Mouse (Mus musculus) lung, postnatal 36 days (tissue): Measurements from ENCODE around the gene Adam30.
"Not testable (repeated sequence)": the region's sequence is repeated elsewhere in the genome, so short reads cannot be mapped to it uniquely, and the experiment has no call there.

Experiments used
- DNase-seq: peaks from one replicate; pipeline ENCODE4 v3.0.0; 2022; ENCODE audit warnings: mixed read lengths

Adam30 gene

DNA sequence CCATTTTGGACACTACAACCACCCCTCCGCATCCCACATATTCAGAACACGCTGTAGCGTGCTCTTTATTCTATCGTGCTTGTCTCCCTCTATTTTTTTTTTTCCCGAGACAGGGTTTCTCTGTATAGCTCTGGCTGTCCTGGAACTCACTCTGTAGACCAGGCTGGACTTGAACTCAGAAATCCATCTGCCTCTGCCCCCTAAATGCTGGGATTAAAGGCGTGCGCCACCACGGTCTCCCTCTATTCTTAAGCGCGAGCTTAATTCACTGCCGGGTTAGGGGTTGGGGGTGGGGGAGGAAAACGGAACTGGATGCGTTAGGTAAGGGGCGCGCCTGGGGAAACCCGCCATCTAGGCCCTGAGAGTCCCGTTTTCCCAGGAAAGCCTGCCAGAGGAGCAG is at the start of gene Adam30:
Gene Adam30, plus strand, starts transcription at position 301 of the 400 bp plus-strand sequence.
- no peak for DNase-seq

DNA sequence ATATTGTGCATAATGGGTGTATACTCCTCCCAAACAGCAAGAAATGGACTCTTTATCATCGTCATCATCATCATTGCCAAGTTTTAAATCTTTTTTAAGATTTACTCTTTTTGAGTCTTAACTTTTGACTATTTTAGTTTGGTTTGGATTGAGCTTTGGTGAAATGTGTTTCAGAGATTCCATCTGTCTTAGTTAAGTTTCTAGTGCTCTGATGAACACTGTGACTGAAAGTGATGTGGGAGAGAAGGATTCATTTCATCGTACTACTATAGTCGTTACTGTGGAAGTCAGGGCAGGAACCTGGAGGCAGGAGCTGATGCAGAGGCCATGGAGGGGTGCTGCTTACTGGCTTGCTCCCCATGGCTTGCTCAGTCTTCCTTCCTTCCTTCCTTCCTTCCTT is 42.2 kb upstream of the Adam30 start:
- DNase-seq: no peak

DNA sequence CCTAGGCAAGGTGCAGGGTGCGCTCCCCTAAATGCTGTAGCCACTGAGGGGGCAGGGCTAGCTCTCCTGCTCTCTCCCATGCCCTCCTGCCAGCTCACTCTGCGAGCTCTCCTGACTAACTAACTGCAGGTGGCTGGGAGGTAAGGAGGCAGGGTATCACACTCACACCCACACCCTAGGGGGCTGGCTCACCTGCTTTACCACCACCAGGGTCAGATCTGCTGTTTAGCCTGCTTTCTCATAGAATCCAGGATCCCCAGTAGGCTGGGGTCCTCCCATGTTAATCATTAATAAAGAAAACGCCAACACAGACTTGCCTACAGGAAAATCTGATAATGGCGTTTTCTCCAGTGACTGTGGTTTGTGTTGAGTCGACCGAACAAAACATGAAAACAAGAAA is 41.1 kb upstream of the Adam30 start:
- no peak for DNase-seq

DNA sequence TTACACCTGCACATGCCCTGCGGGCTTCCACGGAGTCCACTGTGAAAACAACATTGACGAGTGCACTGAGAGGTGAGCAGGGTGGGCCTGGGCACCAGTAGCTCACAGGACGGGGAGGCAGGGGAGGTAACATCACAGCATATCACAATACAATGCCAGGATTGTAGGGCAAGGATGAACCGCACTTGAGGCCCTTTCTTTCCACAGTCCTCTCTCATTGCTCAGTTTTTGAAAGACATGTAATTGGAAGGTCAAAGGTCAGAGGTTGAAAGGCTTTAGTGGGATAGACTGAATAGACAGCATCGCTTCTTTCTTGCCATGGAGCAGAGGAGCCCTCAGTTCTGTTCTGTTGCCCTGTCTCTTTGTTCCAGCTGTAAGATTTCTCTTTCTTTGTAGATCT is 39.5 kb upstream of the Adam30 start:
- DNase-seq: no peak

DNA sequence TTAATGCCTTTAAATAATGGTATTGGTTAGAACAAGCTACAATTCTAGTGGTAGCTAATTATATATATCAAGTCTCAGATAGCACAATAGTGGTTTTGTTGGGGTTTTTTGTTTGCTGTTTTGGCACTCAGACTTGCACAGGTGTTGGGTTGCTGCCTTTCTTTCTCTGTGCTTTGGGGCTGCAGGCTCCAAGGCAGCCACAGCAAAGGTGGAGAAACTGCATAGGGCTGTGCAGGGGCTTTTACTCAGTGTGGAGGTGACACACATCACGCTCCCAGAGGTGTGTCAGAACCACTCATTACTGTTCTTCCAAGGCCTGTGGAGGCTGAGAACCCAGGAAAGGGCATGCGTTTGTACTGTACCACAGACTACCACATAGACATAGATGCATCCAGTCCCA is 32.7 kb upstream of the Adam30 start:
- no peak for DNase-seq

DNA sequence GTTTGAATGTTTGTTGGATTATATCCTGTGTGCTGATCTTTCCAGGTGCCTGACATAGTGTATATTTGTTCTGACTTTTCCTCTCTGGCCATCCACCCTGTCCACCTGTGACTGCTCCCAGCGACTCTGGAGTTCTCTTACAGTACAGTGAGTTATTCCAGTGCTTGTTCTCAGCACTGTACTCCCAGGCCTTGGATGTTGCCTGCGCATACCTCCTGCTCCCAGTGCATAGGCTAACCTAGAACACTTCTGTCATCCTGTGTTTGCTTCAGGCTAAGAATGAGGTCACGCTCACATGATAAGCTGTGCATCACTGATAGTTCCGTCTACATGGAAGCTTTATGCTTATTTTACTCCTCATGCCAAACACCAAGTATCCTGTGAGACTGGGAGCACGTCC is 31.7 kb upstream of the Adam30 start:
- DNase-seq: no peak

DNA sequence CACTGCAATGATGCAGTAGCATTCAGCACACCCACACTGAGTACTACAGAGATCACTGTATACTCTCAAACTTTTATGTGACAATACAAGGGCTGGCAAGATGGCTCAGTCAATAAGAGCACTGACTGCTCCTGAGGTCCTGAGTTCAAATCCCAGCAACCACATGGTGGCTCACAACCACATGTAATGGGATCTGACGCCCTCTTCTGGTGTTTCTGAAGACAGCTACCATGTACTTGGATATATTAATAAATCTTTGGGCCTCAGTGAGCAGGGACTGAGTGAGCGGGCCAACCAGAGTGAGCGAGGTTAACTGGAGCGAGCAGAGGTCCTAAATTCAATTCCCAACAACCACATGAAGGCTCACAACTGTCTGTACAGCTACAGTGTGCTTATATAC is 28.3 kb upstream of the Adam30 start:
- not testable (repeated sequence) for DNase-seq

DNA sequence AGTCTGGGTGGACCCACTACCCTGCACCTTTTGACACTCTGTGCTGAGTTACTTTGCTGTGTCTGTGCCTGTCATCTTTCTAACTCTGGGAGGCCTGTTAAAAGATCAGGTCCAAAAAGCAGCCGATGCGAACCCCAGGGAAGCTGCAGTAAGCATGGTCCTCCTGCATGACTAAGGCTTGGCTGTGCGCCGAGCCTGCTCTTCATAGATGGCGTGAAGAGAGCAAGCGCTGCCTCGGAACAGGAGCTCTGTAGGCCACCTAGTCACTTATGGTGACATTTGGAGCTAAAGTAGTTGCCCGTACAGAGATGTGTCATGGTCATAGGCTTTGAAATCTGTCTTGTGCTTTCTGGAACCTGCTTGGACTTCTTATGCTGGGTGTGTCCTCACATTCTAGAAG is 27.8 kb upstream of the Adam30 start:
- DNase-seq: no peak

DNA sequence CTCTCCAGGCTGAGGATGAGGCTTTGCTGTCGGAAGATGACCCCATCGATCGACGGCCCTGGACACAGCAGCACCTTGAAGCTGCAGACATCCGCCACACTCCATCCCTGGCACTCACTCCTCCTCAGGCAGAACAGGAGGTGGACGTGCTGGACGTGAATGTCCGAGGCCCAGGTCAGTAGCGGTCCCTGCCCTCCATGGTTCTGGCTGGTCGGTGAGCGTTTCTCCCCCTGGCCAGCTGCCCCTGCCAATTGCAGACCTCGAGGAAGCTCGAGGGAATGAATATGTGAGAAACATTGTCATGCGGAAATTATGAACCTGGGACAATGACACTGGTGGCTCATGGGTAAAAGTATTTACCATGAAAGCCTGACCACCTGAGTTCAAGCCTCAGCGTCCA is 19.0 kb upstream of the Adam30 start:
- no peak for DNase-seq

DNA sequence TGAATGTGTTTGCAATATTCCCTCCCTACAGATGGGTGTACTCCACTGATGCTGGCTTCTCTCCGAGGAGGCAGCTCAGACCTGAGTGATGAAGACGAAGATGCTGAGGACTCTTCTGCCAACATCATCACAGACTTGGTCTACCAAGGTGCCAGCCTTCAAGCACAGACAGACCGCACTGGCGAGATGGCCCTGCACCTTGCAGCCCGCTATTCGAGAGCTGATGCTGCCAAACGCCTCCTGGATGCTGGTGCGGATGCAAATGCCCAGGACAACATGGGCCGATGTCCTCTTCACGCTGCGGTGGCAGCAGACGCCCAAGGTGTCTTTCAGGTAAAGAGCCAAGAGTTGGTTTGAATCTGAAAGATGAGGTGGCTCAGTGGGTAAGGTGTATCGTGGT is 17.6 kb upstream of the Adam30 start:
- DNase-seq: no peak

DNA sequence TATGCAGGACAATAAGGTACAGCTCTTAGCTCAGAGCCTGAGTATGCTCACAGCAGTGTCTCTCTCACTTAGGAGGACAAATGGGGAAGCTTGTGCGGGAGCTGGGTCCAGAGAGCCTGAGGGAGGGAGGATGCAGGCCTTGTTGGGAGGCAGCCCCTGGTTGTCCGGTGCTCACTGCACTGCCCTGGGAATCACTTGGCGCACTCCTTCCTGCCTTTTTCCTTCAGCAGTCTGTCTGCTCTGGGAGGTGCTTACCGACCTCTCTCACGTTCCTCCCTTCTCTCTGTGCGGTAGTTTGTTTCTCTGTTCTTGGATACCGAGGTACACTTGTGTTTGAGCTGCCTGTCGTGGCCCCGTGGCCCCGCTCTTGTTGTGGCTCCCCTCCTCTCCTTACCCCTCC is 15.2 kb upstream of the Adam30 start:
- DNase-seq: no peak

DNA sequence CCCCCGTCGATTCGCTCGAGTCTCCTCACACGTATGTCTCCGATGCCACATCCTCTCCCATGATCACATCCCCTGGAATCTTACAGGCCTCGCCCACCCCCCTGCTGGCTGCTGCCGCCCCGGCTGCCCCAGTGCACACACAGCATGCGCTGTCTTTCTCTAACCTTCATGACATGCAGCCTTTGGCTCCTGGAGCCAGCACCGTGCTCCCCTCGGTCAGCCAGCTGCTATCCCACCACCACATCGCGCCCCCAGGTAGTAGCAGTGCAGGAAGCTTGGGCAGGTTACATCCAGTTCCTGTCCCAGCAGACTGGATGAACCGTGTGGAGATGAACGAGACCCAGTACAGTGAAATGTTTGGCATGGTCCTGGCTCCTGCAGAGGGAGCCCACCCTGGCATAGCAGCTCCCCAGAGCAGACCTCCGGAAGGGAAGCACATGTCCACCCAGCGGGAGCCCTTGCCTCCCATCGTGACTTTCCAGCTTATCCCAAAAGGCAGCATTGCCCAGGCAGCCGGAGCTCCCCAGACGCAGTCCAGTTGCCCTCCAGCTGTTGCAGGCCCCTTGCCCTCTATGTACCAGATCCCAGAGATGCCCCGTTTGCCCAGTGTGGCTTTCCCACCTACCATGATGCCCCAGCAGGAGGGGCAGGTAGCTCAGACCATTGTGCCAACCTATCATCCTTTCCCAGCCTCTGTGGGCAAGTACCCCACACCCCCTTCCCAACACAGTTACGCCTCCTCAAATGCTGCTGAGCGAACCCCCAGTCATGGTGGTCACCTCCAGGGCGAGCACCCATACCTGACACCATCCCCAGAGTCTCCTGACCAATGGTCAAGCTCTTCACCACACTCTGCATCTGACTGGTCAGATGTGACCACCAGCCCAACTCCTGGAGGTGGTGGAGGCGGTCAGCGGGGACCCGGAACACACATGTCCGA is 13.7 kb upstream of the Adam30 start:
- no peak for DNase-seq

DNA sequence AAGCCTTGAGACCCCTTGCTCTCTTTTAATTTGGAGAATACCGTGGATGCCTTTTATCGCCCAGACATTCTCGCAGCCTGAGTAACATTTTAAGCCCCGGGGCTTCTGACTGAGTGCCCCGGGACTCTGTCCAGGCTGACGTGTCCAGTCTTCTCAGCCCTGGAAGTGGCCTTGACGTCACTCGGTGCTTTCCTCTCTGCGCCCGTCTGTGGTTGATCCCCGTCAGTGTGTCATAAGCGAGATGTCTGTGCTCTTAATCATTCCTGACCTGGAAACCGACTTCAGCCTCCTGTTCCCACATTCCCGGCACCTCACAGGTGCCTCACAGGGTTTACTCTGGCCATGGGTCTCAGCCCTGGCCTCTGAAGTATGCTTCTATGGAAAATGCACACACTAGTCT is 12.7 kb upstream of the Adam30 start:
- no peak for DNase-seq

DNA sequence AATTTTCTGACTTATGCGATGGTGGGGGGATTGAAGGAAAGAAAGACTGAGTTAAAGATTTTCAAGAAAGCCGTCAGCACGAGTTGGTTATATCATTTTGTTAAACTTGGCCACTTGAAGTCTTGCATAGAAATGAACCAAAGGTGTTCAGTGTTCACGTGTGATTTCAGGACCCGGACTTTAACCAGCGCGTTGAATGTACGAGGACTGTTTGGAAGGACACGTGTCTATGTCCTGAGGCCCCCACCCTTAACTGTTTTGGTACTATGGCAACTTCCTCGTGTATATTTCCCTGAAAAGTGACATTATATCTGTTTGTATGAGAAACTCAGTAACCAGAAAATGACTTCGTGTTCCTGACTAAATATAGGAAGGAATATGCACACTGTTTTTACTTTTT is 10.5 kb upstream of the Adam30 start:
- DNase-seq: no peak

DNA sequence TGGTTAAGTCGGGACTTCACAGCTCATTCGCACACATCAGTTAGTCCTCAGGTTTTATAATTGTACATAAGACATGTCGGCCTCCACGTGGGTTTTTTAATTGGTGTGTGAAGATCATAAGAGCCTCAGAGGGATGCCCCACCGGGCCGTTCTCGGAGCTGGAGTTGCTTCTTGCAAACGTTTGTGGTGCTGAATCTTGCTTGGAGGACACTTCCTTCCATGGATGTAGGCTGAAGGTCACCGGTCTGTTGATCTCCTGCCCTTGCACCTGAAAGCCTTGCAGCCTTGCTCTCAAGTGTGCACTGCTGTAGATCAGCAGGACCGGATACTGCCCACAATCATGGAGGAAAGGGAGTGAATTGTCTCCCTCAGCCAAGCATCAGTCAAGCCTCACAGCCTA is 9.4 kb upstream of the Adam30 start:
- no peak for DNase-seq

DNA sequence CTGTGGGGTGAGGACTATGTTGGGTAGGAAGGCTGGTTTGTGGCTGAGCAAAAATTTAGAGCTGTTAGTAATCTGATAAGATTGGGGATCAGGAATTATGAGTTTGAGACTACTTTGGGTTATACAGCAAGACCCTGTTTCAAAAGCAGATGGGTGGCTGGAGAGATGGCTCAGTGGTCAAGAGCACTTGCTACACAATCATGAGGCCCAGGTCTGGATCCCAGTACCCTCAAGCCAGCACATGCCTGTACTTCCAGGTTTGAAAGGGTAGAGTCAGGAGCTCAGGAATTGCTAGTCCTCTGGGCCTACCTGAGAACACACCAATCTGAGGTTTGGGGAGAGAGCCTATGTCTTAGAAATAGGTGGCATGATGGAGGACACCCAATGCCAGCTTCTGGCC is 7.0 kb upstream of the Adam30 start:
- DNase-seq: no peak

DNA sequence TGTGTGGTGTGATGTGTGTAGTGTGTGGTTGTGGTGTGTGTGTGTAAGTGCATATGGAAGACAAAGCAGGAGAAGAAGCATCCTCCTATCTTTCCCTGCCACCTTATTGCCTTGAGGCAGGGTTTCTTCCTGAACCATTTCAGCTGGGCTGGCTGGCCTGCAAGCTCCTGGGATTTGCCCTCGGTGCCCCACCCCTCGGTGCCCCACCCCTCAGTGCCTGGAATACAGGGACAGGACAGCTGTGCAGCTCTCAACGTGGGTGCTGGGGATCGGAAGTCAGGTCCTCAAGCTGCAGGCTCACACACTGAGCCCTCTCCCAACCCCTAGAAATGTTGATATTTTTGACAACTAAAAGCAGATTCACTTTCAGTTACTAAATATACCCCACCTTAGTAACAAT is 4.3 kb upstream of the Adam30 start:
- no peak for DNase-seq

DNA sequence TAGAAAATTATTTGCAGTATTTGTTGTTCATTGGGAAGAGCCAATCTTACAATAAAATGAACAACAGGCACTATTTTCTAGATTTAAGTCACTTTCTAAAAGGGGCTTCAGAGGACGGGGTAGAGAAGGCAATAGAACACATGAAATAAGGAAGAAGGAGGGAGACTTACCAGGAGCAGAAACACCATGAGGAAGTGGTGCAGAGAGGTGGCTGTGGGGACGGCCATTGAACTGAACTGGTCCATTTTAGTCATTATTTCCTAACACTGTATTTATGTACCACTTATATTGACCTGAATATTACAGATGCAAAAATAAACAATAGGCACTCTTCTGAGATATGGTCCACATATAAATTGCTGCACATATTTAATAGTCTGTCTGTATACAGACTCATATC is 3.4 kb upstream of the Adam30 start:
- no peak for DNase-seq

DNA sequence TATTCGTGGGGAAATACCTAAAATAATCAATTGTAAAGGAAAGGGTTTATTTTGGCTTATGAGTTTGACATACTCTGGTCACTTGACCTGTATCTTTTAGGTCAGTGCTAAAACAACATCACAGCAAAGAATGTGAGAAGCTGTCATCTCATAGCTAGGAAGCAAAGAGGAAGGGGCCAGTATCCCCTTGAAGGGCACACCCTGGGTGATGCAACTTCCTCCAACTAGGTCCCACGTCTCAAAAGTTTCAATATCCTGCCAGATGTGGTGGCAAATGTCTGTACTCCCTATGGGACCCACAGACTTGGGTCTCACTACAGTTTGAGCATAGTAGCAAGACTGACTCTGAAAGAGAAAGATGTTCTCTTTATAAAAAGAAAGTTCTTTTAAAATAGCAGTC is 2.8 kb upstream of the Adam30 start:
- no peak for DNase-seq

DNA sequence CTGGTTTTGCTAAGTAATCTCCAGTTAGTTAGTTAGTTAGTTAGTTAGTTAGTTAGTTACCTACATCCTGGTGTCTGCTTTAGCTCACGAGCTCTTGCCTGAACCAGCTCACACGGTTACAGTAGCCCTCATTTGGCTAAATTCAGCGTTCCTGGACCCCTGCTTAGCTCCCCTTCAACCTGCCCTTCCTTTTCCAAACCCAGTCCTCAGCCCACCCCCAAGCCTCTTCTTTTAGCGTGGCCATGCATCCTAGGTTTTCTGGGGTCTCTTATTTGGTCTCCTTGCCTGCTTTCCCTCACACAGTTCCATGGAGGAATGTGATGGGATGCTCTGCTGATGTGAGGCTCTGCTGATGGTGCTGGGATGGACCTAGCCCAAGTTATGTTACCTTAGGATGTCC is 1.8 kb upstream of the Adam30 start:
- no peak for DNase-seq

DNA sequence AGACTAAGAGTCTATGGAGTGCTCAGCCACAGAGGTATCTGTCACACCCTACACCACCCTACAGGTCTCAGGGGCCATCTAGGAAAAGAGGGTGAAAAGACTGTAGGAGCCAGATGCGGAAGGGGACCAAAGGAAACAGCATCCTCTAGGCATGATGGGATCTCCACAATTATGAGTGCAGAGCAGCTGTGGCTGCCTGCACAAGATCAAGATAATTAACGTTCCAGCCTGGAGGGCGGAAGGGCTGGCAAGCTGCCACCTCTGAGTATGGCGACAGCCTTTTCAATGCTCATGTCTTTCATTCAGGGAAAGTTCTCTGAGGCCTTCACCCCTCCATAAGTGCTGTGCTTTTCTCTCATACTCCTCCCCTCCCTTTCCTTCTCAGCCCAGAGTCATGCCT is 1.1 kb upstream of the Adam30 start:
- no peak for DNase-seq

DNA sequence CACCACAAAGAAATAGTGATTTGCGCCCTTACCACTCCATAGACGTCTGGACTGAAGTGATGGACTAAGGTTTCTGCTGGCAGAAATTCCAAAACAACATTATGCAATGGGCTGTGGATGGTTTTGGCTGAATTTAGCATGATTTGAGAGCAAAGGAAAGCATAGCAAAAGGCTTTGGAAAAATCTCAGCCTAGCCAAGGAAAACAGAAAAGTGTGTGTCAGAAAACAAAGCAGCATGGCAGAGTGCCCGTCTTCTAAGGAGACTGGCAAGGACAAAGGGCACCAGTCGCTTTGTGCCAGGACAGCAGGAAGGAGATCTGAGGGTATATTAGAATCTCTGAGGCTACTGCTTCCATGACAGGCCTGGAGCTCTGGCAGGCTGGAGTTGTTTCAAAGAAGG is 17.9 kb downstream of the Adam30 start:
- DNase-seq: peak; percentile 57

DNA sequence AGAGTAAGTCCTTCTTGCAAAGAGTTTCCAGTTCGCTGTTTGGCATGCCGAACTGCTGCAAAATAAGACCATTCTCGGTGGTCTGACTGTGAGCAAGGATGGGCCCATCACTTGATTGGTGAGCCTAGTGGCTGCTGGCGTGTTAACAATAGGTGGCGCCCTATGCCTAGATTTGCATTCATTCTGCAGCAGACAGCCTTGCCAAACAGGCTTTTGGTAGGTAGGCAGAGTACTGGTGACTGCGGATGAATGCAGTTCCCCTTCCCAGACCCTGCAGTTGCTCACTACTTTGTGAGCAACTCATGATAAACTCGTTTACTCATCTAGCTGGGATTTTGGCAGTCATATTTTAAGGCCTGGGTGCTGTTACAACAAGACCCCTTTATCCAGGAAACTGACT is 20.4 kb downstream of the Adam30 start:
- DNase-seq: peak; percentile 75

DNA sequence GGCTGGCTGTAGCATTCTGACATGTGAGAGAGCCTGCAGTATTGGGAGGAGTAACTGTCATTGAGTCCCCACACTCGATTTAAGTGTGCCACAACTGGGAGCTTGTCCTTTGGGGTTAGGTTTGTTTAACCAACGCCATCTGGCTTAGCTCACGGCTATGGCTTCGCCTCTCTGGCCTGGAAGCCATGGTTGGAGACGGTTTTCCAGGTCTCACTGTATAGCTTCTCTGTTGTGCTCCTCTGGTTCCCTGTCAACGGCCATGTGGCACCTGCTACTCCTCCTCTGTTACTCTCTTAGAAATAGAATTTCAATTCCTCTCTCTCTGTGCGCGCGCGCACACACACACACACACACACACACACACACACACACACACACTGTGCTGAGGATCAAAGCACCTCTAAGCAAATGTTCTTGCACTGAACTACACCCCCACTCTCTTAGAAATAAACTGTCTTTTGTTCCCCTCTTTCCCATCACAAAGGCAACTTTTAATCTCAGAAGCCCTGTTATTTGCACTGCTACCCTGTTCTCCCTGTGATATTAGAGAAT is 24.8 kb downstream of the Adam30 start:
- no peak for DNase-seq

DNA sequence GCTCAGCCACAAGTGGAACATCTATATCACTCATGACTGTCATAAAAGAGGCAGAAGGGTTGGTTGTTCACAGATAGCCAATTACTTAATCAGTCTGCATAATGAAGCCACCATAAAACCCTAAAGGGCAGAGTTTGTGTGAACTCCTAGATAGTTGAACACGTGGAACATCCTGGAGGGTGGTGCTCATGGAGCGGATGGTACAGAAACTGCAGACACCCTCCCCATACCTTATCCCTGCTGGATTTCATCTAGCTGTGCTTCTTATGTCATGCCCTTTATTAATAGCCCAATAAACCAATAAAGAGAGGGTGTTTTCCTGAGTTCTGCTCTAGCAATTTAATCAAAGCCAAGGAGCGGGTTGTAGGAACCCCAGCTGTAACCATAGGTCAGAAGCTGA is 27.3 kb downstream of the Adam30 start:
- DNase-seq: no peak
